Mouse (Mus musculus) bone marrow, adult 2 months (tissue): ENCODE measurements around the gene Olfr800. TPM values are rescaled to one million over a fixed set of nuclear protein-coding genes. Genes with fewer than 3 reads are reported as not detected.

Source experiments
- H3K27ac ChIP-seq: fragments of 200-500 bp; 2 replicates; pipeline ENCODE4 v1.5.1; 2012; ENCODE audit warnings: low read depth, mild to moderate bottlenecking, control low read depth, inconsistent platforms, low read length; ENCODE audit not compliant: control insufficient read depth, poor library complexity, insufficient read depth
- H3K4me1 ChIP-seq: fragments of 200-500 bp; 2 replicates; pipeline ENCODE4 v1.6.1; 2011; ENCODE audit warnings: low read length; ENCODE audit not compliant: control insufficient read depth, insufficient read depth
- H3K4me3 ChIP-seq: fragments of 200-500 bp; replicated peaks from 2 replicates; pipeline ENCODE3; 2011; ENCODE audit warnings: mild to moderate bottlenecking, low read depth, low read length, control low read depth; ENCODE audit not compliant: control insufficient read depth
- CTCF ChIP-seq: fragments of 200-500 bp; IDR thresholded peaks from 2 replicates; pipeline ENCODE4 v1.5.1; 2011; ENCODE audit warnings: low read length, control low read depth; ENCODE audit not compliant: control insufficient read depth, insufficient read depth
- POLR2A ChIP-seq: fragments of 200-500 bp; IDR thresholded peaks from 2 replicates; pipeline ENCODE4 v1.6.1; 2011; ENCODE audit warnings: low read depth, mild to moderate bottlenecking, control low read depth, low read length, borderline replicate concordance; ENCODE audit not compliant: control insufficient read depth
- WGBS: fragments of 180-500 bp; shearing (Covaris S2); methylation state at CpG from one replicate; pipeline ENCODE4 v1.1.7; 2018; 5-methylcytosine and 5-hydroxymethylcytosine counted together
- polyA plus RNA-seq: library from polyadenylated mRNA; stranded (reverse); fragments of >200 nt; gene quantifications from 2 replicates; pipeline ENCODE4 v1.2.4, GENCODE M21; 2011; ENCODE audit warnings: low replicate concordance; ENCODE audit not compliant: missing spikeins, insufficient read depth, insufficient read length

The Olfr800 gene
- polyA plus RNA-seq, 1 experiment = not detected

DNA sequence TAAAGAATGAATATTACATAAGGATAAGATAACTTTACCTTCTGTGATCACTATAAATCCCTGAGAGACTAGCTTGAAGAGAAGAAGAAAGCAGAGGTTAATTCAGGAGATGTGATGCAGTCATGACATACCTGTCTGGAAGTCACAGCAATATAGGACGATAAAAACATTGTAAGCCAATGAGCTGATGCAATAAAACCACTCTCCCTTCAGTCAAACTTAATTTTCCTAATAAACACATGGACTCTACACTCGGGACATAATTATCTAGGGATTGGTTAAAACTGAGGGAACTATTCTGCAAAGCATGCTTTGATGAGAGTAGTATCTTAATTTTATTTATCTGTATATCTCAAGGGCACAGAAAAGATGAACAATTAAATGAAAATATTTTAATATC, 36.7 kb downstream of the Olfr800 start, which contains the start of gene Olfr803:
Gene Olfr803 (minus strand): TSS at position 101 of the 400 bp plus-strand sequence.
- TF ChIP-seq CTCF = no peak
- TF ChIP-seq POLR2A = no peak
- Histone ChIP-seq H3K4me3 (no peak within 1 kb of the TSS), H3K27ac (no peak within 1 kb of the TSS), H3K4me1 (no peaks in the 10 kb centered on the region)
- 58% methylated on average over 2 of the region's 2 CpGs for WGBS

DNA sequence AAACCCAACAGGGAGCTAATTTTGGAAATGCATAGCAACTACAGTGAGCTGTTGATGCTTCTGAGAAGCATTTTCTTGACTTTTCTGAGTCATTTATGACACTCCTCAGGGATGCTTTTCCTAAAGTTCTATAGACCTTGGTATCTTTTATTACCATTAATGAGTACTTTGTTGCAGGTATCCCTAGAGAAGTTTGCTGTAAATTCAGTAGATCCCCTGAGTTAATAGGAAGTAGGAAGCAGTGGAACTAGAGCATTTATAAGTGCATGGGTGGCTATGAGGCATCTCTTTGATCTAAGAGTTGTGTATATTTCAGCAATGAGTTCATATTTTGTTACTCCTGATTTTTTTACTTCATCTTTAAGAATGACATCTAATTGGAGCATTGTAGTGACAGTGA, 45.4 kb downstream of the Olfr800 start, which contains the start of gene Olfr804:
Gene Olfr804 (plus strand): TSS at position 301 of the 400 bp plus-strand sequence.
- no peak within 1 kb of the TSS for H3K27ac ChIP-seq
- H3K4me3 ChIP-seq = no peak within 1 kb of the TSS
- no peak for TF ChIP-seq CTCF
- no peak for TF ChIP-seq POLR2A
- no peaks in the 10 kb centered on the region for H3K4me1 ChIP-seq

Other genes with a start within 250 kb of the Olfr800 start
- gene Olfr786, start 230.4 kb upstream of the Olfr800 start, polyA plus RNA-seq = not detected in 2 replicates
- 0.70 TPM in 1 of 2 replicates, not detected in the other for gene Olfr787, start 195.8 kb upstream of the Olfr800 start, polyA plus RNA-seq
- not detected in 2 replicates for gene Olfr788, start 186.7 kb upstream of the Olfr800 start, polyA plus RNA-seq
- gene Olfr789, start 172.9 kb upstream of the Olfr800 start, polyA plus RNA-seq = not detected in 2 replicates
- not detected in 2 replicates for gene Olfr790, start 159.2 kb upstream of the Olfr800 start, polyA plus RNA-seq
- not detected in 2 replicates for gene Olfr791, start 135.9 kb upstream of the Olfr800 start, polyA plus RNA-seq
- gene Olfr792, start 118.5 kb upstream of the Olfr800 start, polyA plus RNA-seq = not detected in 2 replicates
- not detected in 2 replicates for gene Olfr794, start 90.0 kb upstream of the Olfr800 start, polyA plus RNA-seq
- not detected in 2 replicates for gene Olfr796, start 45.1 kb upstream of the Olfr800 start, polyA plus RNA-seq
- gene Olfr798, start 29.8 kb upstream of the Olfr800 start, polyA plus RNA-seq = not detected in 2 replicates
- not detected in 2 replicates for gene Olfr799, start 20.2 kb upstream of the Olfr800 start, polyA plus RNA-seq
- not detected in 2 replicates for gene Olfr801, start 16.2 kb downstream of the Olfr800 start, polyA plus RNA-seq
- not detected in 2 replicates for gene Olfr802, start 30.5 kb downstream of the Olfr800 start, polyA plus RNA-seq
- gene Olfr803, start 36.6 kb downstream of the Olfr800 start, polyA plus RNA-seq = not detected in 2 replicates
- gene Olfr804, start 45.5 kb downstream of the Olfr800 start, polyA plus RNA-seq = 0.35 TPM in 1 of 2 replicates, not detected in the other
- 0.61 TPM in 1 of 2 replicates, not detected in the other for gene Olfr805, start 71.7 kb downstream of the Olfr800 start, polyA plus RNA-seq
- not detected in 2 replicates for gene Olfr806, start 84.2 kb downstream of the Olfr800 start, polyA plus RNA-seq
- gene Olfr807, start 100.1 kb downstream of the Olfr800 start, polyA plus RNA-seq = not detected in 2 replicates
- gene Olfr808, start 107.8 kb downstream of the Olfr800 start, polyA plus RNA-seq = not detected in 2 replicates
- not detected in 2 replicates for gene Olfr809, start 116.9 kb downstream of the Olfr800 start, polyA plus RNA-seq
- not detected in 2 replicates for gene Olfr810, start 137.2 kb downstream of the Olfr800 start, polyA plus RNA-seq
- gene Olfr811, start 146.7 kb downstream of the Olfr800 start, polyA plus RNA-seq = not detected in 2 replicates
- gene Olfr812, start 188.4 kb downstream of the Olfr800 start, polyA plus RNA-seq = not detected in 2 replicates
- gene Olfr813, start 197.7 kb downstream of the Olfr800 start, polyA plus RNA-seq = not detected in 2 replicates
- gene Olfr814, start 222.2 kb downstream of the Olfr800 start, polyA plus RNA-seq = not detected in 2 replicates
- gene Olfr815, start 248.2 kb downstream of the Olfr800 start, polyA plus RNA-seq = not detected in 2 replicates